23 mouse cellular contexts compared by ENCODE assay signal in the genomic region with DNA sequence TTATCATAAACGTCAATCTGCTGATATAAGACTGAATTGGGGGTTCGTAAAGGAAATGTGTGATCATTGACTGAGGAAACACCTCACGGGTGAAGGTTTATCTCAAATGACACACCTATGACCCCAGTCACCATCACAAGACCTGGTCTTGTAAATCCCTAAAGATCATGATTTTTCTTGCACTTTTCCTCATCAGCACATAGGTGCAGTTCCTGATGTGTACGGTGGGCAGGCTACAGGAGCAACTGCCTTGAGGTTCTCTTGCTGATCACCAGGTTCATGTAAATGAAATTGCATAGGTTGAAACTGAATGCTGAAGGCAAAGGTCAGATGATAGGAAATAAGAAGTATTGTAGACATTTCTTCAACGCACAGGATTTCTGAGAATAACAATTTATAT.
"Had no signal": no experiment of that assay in that cellular context is flagged by ENCODE, and none has a peak within 500 bp of the region (broad histone marks: within the 10 kb centered on the region; RNA-seq: fewer than 3 reads in every experiment).

No protein-coding gene starts in this region.

- H3K4me1 ChIP-seq: heart, embryonic 10.5 days; heart, embryonic 12.5 days; hindbrain, embryonic 13.5 days; hindbrain, embryonic 15.5 days; limb, embryonic 12.5 days; liver, embryonic 13.5 days; liver, embryonic 15.5 days had no signal

- H3K27me3 ChIP-seq: heart, embryonic 12.5 days; hindbrain, embryonic 13.5 days; hindbrain, embryonic 15.5 days; liver, embryonic 13.5 days; liver, embryonic 15.5 days had no signal

- DNase-seq: gastrocnemius, postnatal 14 days; gastrocnemius, postnatal 36 days; heart, adult 18-20 months; heart, postnatal 14 days; heart, postnatal 36 days; kidney, adult 18-20 months; kidney, adult 8-10 months; kidney, postnatal 10 days; kidney, postnatal 25 days; kidney, postnatal 4 days; liver; liver, embryonic 13.5 days had no signal

- H3K9me3 ChIP-seq: heart, embryonic 10.5 days; heart, embryonic 12.5 days; hindbrain, embryonic 13.5 days; hindbrain, embryonic 15.5 days; limb, embryonic 10.5 days; limb, embryonic 12.5 days; liver, embryonic 13.5 days; liver, embryonic 15.5 days had no signal

- H3K4me2 ChIP-seq: heart, embryonic 12.5 days; hindbrain, embryonic 13.5 days; hindbrain, embryonic 15.5 days; limb, embryonic 12.5 days; liver, embryonic 11.5 days; liver, embryonic 13.5 days; liver, embryonic 15.5 days had no signal

- H3K27ac ChIP-seq: heart, embryonic 10.5 days; hindbrain, embryonic 13.5 days; hindbrain, embryonic 15.5 days; hindbrain, postnatal 0 days; layer of hippocampus, adult 2 months; left cerebral cortex, adult 2 months; limb, embryonic 10.5 days; limb, embryonic 12.5 days; liver, embryonic 13.5 days; liver, embryonic 15.5 days had no signal

- ATAC-seq: hindbrain, postnatal 0 days had no signal

- H3K4me3 ChIP-seq: heart, embryonic 10.5 days; heart, embryonic 12.5 days; hindbrain, embryonic 13.5 days; hindbrain, embryonic 15.5 days; layer of hippocampus, adult 2 months; left cerebral cortex, adult 2 months; limb, embryonic 10.5 days; limb, embryonic 12.5 days; liver, embryonic 13.5 days; liver, embryonic 15.5 days had no signal

- H3K9ac ChIP-seq: heart, embryonic 12.5 days; hindbrain, embryonic 13.5 days; hindbrain, embryonic 15.5 days; limb, embryonic 12.5 days; liver, embryonic 13.5 days; liver, embryonic 15.5 days had no signal

- H3K36me3 ChIP-seq: heart, embryonic 10.5 days; heart, embryonic 12.5 days; hindbrain, embryonic 13.5 days; hindbrain, embryonic 15.5 days; limb, embryonic 10.5 days; limb, embryonic 12.5 days; liver, embryonic 13.5 days; liver, embryonic 15.5 days had no signal
